Mouse (Mus musculus) left cerebral cortex, postnatal 4 days (tissue): ENCODE data around the gene Patl1. TPM values are rescaled to one million over a fixed set of nuclear protein-coding genes. Genes with fewer than 3 reads are reported as not detected.
"Not testable (repeated sequence)": the region's sequence is repeated elsewhere in the genome, so short reads cannot be mapped to it uniquely, and the experiment has no call there.

Experiments used
- DNase-seq: peaks from one replicate; pipeline ENCODE4 v3.0.0-alpha.2; 2022
- intact Hi-C: fragments of 180-260 bp; cut with DNase I; formaldehyde crosslinking; loops from one replicate; pipeline ENCODE4 v1.15.1; 2025
- microRNA-seq: library from miRNA; unstranded; fragments of <30 nt; microRNA quantifications from one replicate; pipeline ENCODE4 v1.2.0, GENCODE M21; 2022
- total RNA-seq, 2 experiments: library from RNA; stranded (reverse); gene quantifications; 2 replicates each; pipeline ENCODE4 v1.2.3; 2021

Patl1 gene
- total RNA-seq, 2 experiments from 2014 or later = 25.8 to 27.1 TPM

DNA sequence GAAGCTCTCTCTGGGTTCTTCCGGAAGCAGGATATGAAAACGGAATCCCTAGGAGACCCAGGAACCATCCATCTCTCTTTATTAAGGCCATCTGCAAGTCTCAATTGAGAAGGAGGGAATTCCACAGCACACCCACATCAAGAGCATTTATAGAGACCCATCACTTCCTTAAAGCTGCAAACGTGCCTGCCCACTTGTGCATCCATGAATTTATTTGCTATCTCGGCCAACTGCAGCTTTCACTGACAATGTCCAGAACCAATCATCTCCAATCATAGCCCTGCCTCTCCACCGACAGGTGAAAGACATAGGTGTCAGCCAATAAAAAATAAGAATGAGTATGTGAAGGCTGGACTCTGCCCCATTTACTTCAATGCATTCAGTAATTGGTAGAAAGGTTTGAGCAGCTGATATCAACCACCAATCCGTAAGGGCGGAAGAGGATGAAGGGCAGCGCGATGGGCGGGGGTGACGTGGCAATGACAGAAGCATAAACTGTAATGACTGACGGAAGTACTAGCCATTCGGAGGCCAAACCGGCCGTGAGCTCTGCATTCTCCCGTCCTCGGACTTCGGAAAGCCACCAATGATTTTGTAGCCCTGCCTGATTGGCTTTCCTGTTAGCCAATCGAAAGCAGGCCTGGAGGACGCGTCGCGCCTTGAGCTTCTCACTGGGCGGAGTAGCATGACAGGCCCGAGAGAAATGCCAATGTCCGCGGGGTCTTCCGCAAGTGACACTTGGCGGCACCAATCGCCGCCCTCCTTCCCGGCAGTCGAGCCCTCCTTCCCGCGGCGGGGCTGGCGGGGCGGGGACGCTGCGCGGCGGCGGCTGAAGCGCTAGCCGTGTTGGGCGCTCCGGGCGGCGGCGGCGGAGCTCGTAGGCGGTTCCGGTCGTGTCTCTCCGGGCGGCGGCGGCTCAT lies 53.1 kb downstream of the Patl1 start, which contains the start of gene Osbp:
Gene Osbp, plus strand, starts transcription at position 919 of the 920 bp plus-strand sequence.
- DNase-seq = peak; percentile 99
- intact Hi-C loops = no loop called here

DNA sequence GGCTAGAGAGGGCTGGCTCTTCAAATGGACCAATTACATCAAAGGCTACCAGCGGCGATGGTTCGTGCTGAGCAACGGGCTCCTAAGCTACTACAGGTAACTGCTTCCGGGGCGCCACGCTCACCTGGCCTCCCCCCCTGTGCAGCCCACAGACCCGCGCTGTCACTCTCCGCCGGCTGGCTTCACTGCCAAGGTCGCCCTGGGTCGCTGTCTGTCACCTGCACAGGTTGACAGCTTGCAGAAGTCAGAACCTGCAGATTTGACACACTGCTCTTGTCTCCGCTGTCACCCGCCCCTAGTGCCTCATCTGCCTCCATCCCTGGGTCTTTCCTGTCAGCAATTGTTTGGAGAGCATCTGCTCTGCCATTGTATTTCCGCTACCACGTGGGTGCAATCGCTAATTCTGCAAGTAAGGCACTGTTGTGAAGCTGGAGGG lies 54.0 kb downstream of the Patl1 start:
- DNase-seq = peak; percentile 61
- intact Hi-C loops = no loop called here

DNA sequence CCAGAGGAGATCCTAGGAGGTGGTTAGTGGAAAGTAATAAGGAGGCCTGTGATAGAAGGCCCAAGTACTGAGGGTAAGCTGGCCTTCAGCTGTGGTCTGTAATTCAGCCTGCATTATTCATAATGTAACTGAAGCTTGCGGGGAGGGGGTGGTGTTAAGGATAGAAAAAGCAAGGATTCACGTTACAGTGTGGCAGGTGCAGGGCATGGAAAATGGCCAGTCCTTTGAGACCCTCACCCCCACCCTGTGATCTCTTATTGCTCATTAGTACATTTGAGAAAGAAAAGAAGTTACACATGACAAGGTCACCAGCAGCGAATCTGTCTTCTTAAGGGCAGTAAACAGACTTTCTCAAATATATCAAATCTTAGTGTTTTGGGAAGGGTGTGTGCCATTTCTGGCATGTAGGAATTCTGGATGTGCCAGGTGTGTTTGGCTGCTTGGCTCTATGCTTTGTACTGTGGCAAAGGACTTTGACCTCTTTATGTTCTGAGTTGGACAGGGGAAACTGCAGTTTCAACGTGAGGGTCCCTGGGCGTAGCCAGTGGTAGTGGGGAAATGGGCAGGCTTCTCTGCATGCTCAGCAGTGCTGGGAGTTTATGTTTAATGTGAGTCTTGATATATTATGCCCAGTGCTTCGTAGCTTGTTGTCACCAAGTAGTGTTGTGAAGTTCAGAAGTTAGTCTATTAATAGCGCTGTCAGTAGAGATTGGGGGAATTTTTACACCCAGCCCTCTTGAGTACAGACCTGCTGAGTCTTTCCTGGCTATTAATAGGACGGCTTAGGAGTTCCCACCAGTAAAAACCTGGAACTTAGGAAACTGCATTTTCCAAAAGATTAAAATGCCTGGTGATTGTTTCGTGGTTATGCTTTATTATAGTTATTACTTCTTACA lies 57.2 kb downstream of the Patl1 start:
- intact Hi-C loops = loop anchor here (5.0 kb wide), 1 partner anchor 37 kb away; no protein-coding TSS in a partner anchor

DNA sequence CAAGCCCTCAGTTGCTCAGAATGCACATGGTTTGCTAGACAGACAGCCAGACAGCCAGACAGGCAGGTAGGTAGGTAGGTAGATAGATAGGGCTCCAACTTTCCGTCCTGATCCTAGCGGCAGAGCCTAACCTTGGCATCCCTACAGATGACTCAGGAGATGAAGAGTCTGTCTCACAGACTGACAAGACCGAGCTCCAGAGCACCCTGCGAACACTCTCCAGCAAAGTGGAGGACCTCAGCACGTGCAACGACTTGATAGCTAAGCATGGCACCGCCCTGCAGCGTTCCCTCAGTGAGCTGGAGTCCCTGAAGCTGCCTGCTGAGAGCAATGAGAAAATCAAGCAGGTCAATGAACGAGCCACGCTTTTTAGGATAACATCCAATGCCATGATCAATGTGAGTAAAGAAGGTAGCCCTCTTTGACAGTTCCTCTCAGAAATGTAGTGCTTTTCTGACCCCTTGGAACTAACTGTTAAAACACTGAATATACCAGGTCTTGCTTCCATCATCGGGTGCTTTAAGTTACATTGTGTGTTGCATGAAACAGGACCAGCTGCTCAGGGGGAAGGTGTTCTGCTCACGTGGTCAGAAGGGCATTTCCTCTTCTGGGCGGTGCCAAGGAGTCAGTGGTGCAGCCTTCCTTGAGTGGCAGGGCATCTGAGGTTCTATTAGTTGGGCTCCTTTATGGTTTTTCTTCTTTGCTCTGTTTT lies 61.5 kb downstream of the Patl1 start:
- intact Hi-C loops = loop anchor here (5.0 kb wide), 1 partner anchor 41 kb away; no protein-coding TSS in a partner anchor
- no peak for DNase-seq

More for the DNA sequence above, 57.2 kb downstream of the Patl1 start:
- no peak for DNase-seq

DNA sequence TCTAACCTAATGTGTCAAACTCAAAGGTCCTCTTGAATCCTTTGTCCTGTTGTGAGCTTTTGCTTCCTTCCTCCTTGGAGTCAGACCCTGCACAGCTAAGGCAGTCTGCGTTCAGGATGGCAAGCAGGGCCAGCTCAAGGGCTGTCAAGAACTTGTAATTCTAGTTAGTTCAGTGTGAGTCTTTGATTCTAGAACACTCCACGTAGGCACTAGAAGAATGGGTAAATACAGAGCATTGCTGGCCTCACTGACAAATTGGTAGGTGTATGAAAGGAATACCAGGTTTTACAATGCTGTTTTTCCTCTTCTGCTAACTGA lies 62.0 kb downstream of the Patl1 start:
- no peak for DNase-seq
- intact Hi-C loops = loop anchor here (5.0 kb wide), 1 partner anchor 42 kb away; no protein-coding TSS in a partner anchor

DNA sequence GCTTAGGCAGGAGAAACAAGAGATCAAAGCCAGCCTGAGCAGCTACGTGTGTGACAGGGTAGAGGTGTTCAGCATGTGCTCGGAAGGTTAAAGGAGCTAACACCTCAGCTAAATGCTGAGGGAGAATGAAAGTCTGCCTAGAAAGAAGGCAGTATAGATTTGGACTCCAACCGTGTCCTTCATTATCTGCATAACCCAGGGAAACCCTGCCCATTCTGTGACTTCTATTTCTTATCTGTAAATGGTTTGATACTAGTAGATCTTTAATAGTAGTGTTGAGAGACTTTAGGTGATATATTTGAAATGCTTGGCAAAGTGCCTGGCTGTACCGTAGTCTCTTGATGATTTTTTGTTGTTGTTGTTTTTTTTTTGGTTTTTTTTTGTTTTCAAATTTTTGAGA lies 63.5 kb downstream of the Patl1 start:
- DNase-seq = no peak
- intact Hi-C loops = no loop called here

DNA sequence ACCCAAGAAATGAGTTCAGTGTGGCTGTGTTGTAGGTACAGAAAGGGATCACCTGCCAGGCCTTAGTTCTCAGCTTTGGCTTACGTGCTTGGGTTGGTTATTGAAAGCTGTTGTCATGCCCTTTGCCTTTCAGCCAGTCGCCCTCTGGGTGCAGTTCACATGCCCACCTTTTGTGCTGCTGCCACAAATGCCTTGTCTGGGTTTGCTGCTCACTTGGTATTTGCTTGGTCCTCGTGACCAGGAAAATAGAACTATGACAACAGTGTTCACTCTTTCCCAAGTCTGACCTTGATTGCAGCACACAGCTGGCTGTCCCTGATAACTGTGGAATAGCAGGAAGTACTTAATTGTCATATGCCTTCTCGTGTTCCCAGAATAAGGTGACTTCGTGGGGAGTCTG lies 65.2 kb downstream of the Patl1 start:
- no peak for DNase-seq
- intact Hi-C loops = no loop called here

DNA sequence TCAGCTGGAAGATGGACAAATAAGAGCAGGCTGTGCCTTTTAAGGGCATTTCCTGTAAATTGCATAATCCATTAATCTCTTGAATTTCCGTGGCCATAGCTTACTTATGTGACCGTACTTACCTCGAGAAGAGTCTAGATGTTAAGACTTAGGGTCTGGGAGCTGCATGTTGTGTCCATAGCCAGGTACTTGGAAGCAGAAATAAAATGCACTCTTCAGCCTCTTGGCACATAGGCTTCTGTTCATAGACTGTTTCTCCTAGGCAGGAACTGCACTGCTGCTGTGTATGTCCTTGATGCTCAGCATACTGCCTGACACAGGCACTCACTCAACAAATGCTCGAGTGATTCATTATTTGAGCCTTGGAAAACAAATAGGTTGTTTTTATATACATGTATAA lies 68.3 kb downstream of the Patl1 start:
- no peak for DNase-seq
- intact Hi-C loops = no loop called here

DNA sequence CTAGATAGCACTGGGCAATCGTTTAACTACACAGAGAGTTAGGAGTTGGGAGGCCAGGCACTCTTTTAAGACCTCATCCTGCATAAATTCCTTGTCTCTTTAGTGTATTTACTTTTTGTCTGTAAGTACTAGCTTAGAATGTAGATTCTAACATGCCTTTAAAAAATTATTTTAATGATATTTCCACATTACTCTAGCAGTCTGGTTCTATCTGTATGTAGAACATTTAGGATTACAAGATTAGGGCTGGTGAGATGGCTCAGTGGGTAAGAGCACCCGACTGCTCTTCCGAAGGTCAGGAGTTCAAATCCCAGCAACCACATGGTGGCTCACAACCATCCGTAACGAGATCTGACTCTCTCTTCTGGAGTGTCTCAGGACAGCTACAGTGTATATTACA lies 72.4 kb downstream of the Patl1 start:
- not testable (repeated sequence) for DNase-seq
- intact Hi-C loops = loop anchor here (5.0 kb wide), 1 partner anchor 52 kb away; no protein-coding TSS in a partner anchor

DNA sequence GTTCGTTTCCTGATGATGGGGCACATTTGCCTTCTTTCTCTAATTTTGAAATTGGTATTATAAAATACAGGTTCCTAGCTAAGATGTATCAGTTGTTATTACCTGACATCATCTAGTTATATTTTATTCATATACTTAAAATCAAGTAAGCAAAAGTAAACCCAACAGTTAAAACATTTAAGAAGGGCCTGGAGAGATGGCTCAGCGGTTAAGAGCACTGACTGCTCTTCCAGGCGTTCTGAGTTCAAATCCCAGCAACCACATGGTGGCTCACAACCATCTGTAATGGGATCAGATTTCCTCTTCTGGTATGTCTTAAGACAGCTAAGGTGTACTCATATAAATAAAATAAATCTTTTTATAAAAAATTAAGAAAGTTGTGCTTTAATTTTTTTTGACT lies 75.6 kb downstream of the Patl1 start:
- intact Hi-C loops = loop anchor here (5.0 kb wide), 1 partner anchor 56 kb away; no protein-coding TSS in a partner anchor
- DNase-seq = no peak

DNA sequence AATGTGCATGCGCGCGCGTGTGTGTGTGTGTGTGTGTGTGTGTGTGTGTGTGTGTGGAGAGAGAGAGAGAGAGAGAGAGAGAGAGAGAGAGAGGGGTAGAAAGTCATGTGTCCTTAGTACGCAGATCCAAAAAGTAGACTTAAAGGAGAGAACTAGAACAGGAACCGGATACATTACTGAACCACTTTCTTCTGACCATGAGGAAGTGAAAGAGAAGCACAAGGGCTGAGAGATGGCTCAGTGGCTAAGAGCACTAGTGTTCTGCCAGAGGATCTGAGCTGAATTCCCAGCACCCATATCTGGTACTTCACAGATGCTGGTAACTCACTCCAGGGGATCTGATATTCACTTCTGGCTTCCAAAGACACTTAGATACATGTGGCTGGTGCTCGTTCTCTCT lies 77.1 kb downstream of the Patl1 start:
- no peak for DNase-seq
- intact Hi-C loops = loop anchor here (5.0 kb wide), 1 partner anchor 57 kb away; no protein-coding TSS in a partner anchor

DNA sequence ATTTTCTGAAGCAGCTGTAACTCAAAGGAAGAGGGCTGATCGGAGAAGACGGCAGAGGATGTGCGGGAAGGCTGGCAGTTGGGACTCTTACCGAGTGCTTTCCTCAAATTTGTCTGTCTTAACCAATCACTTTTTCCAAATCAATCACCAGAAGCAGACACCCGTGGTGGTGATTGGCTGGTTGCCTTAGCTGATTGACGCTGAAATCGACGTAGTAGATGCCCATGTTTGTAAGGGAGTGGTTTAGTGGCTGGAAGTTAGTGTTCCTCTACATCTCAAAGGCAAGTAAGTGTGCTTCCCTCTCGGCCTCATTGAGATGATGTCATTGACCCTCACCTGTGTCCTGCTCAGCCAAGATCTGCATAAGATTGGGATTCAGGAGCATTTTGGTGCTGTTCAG lies 79.8 kb downstream of the Patl1 start:
- intact Hi-C loops = no loop called here

DNA sequence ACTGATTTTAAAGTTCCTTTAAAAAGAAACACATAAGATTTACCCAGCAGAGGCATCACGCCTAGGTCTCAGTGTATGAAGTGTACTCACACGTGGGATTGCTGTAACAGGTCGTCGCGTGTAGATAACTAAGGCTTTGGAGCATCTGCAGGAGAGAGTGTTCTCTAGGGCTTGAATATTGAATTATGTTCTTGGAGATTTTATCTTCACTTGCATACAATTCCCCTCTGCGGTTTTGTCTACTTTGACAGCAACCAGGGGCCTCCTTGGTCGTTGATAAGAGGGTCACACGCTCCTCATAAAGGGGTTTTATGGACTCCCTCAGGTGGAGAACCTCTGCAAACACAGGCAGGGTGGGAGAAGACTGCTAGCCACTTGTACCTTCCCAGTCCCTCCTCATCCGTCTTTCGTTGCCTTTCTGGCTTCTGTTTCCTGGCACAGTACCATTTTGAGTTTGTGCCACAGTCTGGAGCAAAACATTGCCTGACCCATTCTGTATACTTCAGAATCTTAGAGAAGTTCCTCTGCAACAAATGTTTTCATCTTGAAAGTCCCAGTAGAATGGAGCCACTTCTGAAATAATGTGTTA lies 80.3 kb downstream of the Patl1 start:
- DNase-seq = no peak
- intact Hi-C loops = no loop called here

More for the DNA sequence above, 79.8 kb downstream of the Patl1 start:
- DNase-seq = no peak

Small RNA genes lying within 50 kb of the gene (microRNA-seq; reads per million reads assigned to microRNA genes)
- gene Mir6994 = 12.9 reads per million, percentile 29 among the genes with 10 or more reads in this experiment

Other genes starting within 250 kb of the Patl1 start
- not detected for gene Oosp1, start 221.2 kb upstream of the Patl1 start, total RNA-seq
- not detected for gene Oosp3, start 215.3 kb upstream of the Patl1 start, total RNA-seq
- gene Gif, start 164.8 kb upstream of the Patl1 start, total RNA-seq = not detected
- 10 to 100 TPM; 37.8 to 39.7 TPM for gene Mrpl16, start 142.0 kb upstream of the Patl1 start, total RNA-seq
- gene Stx3, start 93.0 kb upstream of the Patl1 start, total RNA-seq = 10 to 100 TPM; 20.0 to 22.9 TPM
- not detected for gene Olfr1417, start 73.2 kb upstream of the Patl1 start, total RNA-seq
- not detected for gene Olfr1418, start 51.3 kb upstream of the Patl1 start, total RNA-seq
- not detected for gene Olfr1419, start 37.3 kb upstream of the Patl1 start, total RNA-seq
- gene Olfr1420, start 25.8 kb upstream of the Patl1 start, total RNA-seq = not detected
- 10 to 100 TPM; 52.5 to 54.4 TPM for gene Osbp, start 53.5 kb downstream of the Patl1 start, total RNA-seq
- gene Olfr1423, start 128.9 kb downstream of the Patl1 start, total RNA-seq = not detected
- not detected for gene Olfr1424, start 150.3 kb downstream of the Patl1 start, total RNA-seq
- not detected for gene Olfr1425, start 165.3 kb downstream of the Patl1 start, total RNA-seq
- gene Olfr1426, start 179.6 kb downstream of the Patl1 start, total RNA-seq = not detected
- not detected for gene Olfr1427, start 190.9 kb downstream of the Patl1 start, total RNA-seq
- gene Olfr1428, start 203.5 kb downstream of the Patl1 start, total RNA-seq = not detected
- not detected for gene Olfr76, start 210.8 kb downstream of the Patl1 start, total RNA-seq